Mouse (Mus musculus): ENCODE measurements at regions not wholly inside any gene's neighbourhood (a gene's known extent, or its start where the extent isn't known, plus 50 kb on each side); places are given as distances from the start of the nearest gene placed in this dataset.
"Not testable (repeated sequence)": the region's sequence is repeated elsewhere in the genome, so short reads cannot be mapped to it uniquely, and the experiment has no call there.

DNA sequence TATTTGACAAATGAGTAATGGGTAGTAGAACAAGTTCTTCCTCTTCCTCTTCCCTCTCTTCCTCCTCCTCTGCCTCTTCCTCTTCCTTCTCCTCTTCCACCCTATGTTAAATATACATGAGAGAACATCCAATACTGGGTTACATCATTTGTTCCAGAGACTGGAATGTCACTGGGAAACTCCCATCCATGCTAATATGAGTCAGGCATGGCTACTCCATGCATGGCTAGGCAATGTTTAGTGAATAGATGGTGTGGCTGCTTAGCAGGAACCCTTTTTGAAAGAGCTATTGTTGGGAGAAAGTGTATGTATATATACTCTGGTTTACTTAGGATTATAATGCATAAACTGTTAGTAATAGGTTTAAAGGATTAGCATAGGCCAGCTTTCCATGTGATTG lies 554.3 kb upstream of the Sox11 start:
- H3K4me3 ChIP-seq; ATAC-seq (replicated peaks; ENCODE audit: insufficient number of reproducible peaks, insufficient read depth, low FRiP score, low read depth); H3K9ac ChIP-seq: not testable (repeated sequence)

DNA sequence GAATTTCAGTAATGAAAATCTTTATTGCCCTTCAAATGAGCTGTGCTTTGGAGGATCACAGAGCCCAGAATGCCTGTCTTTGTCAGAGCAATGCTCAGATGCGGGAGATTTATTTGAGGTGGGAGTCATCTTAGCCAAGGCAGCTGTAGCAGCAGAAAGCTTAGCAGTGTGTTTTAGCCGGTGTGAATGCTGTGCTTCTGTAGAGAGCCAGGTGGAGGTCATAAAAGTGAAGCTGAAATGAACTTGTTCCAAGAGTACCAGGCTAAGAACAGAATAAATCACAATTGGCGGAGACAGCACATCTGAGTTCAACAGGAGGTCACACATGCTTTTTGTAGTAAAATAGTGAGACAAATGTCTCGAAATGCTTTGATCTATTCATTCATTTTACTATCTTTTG lies 539.3 kb upstream of the Sox11 start:
- no peaks in the 10 kb centered on the region for H3K4me1 ChIP-seq (replicated peaks)
- no peak overlapping the region for H3K27ac ChIP-seq
- H3K4me2 ChIP-seq: no peak overlapping the region
- 60% methylated on average over 4 of the region's 4 CpGs for WGBS
- no peak for ATAC-seq (replicated peaks; ENCODE audit: insufficient number of reproducible peaks, insufficient read depth, low FRiP score, low read depth)
- no peaks in the 10 kb centered on the region for H3K27me3 ChIP-seq
- H3K36me3 ChIP-seq: no peaks in the 10 kb centered on the region
- no peaks in the 10 kb centered on the region for H3K9me3 ChIP-seq (replicated peaks)
- no peak overlapping the region for H3K9ac ChIP-seq
- no peak overlapping the region for H3K4me3 ChIP-seq

More for the DNA sequence above, 554.3 kb upstream of the Sox11 start:
- not testable (repeated sequence) for H3K4me1 ChIP-seq (replicated peaks); H3K36me3 ChIP-seq; H3K9me3 ChIP-seq (replicated peaks); H3K27me3 ChIP-seq; H3K27ac ChIP-seq; H3K4me2 ChIP-seq

DNA sequence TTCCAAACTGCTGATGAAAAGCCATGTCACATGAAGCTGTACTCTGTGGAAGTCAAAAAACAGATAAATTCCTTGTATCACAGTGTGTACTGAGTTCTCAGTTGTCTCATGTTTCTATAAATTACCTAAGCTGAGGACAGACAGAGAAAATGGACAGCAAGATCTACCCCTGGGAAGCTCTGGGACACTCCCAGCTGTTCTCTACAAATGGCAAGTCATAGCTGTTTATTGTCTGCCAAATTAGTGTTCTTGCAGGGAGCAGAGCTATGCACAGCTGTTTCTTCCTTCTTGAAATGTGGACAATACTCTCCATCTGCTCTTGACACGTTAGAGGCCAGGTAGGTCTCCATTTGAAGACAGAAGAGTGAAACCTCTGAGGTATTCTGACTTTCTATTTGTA lies 524.0 kb upstream of the Sox11 start:
- no peaks in the 10 kb centered on the region for H3K4me1 ChIP-seq (replicated peaks)
- no peaks in the 10 kb centered on the region for H3K9me3 ChIP-seq (replicated peaks)
- H3K27me3 ChIP-seq: no peaks in the 10 kb centered on the region
- ATAC-seq (replicated peaks; ENCODE audit: insufficient number of reproducible peaks, insufficient read depth, low FRiP score, low read depth): no peak
- no peak overlapping the region for H3K9ac ChIP-seq
- no peak overlapping the region for H3K4me3 ChIP-seq
- H3K4me2 ChIP-seq: no peak overlapping the region
- WGBS: 56% methylated on average over 1 of the region's 1 CpGs
- H3K27ac ChIP-seq: no peak overlapping the region
- H3K36me3 ChIP-seq: no peaks in the 10 kb centered on the region

DNA sequence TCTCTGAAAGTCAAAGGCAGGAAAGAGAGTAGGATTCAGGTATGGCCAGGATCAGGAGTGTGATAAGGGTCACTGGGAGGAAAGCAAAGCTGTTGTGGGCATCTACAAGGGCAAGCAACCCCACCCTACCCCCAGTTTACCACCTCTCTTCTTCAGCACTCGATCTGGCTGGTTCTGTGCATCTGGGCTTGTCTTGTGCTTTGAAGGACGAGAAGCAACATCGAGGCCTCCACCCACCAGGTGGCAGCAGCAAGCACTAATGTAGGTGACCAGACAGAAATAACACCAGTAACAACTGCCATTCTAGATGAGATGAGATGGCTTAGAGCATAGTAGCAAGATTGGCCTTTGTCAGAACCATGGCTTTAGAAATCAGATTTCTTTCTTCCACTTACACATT lies 507.2 kb upstream of the Sox11 start:
- H3K9me3 ChIP-seq (replicated peaks): no peaks in the 10 kb centered on the region
- H3K4me1 ChIP-seq (replicated peaks): no peaks in the 10 kb centered on the region
- H3K4me2 ChIP-seq: no peak overlapping the region
- no peaks in the 10 kb centered on the region for H3K27me3 ChIP-seq
- H3K9ac ChIP-seq: no peak overlapping the region
- no peak overlapping the region for H3K4me3 ChIP-seq
- no peaks in the 10 kb centered on the region for H3K36me3 ChIP-seq
- no peak for ATAC-seq (replicated peaks; ENCODE audit: insufficient number of reproducible peaks, insufficient read depth, low FRiP score, low read depth)
- H3K27ac ChIP-seq: no peak overlapping the region
- WGBS: 89% methylated on average over 3 of the region's 3 CpGs

DNA sequence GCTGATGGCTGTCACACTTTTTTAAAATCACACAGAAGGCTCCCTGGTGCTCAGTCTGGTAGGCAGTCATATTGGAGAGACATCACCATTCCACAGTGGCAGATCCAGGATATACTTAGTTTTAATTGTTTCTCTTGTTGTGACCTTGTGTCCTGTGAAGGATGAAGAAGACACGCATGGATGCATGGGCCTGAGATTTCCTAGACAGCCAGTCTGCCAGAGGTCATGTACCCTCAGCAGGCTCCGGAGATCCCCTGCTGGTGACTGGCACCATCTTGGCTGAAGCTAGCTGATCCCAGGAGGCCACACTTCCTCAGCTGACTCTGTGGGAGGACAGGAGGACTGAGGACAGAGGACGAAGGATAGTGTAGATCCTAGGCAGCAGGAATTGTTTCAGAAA lies 506.7 kb upstream of the Sox11 start:
- Histone ChIP-seq H3K4me3 (no peak overlapping the region), H3K27ac (no peak overlapping the region), H3K9ac (no peak overlapping the region), H3K9me3 (replicated peaks) (no peaks in the 10 kb centered on the region), H3K4me1 (replicated peaks) (no peaks in the 10 kb centered on the region), H3K4me2 (no peak overlapping the region), H3K27me3 (no peaks in the 10 kb centered on the region), H3K36me3 (no peaks in the 10 kb centered on the region)
- 71% methylated on average over 3 of the region's 3 CpGs for WGBS
- ATAC-seq (replicated peaks; ENCODE audit: insufficient number of reproducible peaks, insufficient read depth, low FRiP score, low read depth): no peak

DNA sequence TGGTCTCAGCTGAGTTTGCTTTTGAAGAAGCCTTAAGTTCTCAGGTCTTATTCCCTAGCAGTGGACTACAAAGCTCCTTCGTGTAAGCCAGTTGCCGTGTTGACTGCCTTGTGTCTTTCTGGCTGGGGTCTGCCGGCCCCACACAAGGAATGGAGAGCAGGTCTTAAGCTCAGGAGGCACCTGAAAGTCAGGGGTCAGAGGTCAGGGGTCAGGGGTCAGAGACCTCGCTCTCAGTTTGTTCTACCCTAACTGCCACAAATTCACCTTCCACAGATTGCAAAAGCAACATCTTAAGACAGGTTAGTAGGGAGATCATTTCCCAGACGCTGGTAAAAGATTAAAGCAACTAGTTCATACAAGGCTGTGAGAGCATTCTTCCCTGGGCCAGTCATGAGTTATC lies 505.8 kb upstream of the Sox11 start:
- H3K27ac ChIP-seq: no peak overlapping the region
- WGBS: 78% methylated on average over 5 of the region's 5 CpGs

DNA sequence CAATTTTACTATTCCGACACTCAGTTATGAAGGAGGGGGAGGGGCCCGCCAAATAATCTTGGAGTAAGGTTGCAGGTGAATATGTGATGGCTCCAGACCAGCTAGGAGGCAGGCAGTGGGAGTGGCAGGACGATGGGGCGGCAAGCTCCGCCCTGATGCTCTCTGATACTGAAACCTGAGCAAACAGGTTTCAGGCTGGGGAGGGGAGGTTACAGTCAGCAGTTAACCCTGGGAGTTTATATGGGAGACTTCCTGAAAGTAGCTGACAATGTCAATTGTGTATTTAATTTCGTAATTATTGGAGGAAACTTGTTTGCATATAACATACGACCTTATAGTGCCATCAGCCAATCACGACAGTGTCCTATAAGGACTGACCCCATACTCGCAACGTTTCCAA lies 505.0 kb upstream of the Sox11 start:
- no peak overlapping the region for H3K4me3 ChIP-seq
- H3K27ac ChIP-seq: no peak overlapping the region
- H3K9me3 ChIP-seq (replicated peaks): no peaks in the 10 kb centered on the region
- whole genome bisulfite sequencing: 65% methylated on average over 10 of the region's 10 CpGs
- H3K36me3 ChIP-seq: no peaks in the 10 kb centered on the region
- H3K4me1 ChIP-seq (replicated peaks): no peaks in the 10 kb centered on the region
- no peak overlapping the region for H3K9ac ChIP-seq
- H3K4me2 ChIP-seq: no peak overlapping the region
- H3K27me3 ChIP-seq: no peaks in the 10 kb centered on the region
- no peak for ATAC-seq (replicated peaks; ENCODE audit: insufficient number of reproducible peaks, insufficient read depth, low FRiP score, low read depth)

More for the DNA sequence above, 505.8 kb upstream of the Sox11 start:
- Histone ChIP-seq H3K4me3 (no peak overlapping the region), H3K4me1 (replicated peaks) (no peaks in the 10 kb centered on the region), H3K27me3 (no peaks in the 10 kb centered on the region), H3K9ac (no peak overlapping the region), H3K4me2 (no peak overlapping the region), H3K9me3 (replicated peaks) (no peaks in the 10 kb centered on the region), H3K36me3 (no peaks in the 10 kb centered on the region)
- no peak for ATAC-seq (replicated peaks; ENCODE audit: insufficient number of reproducible peaks, insufficient read depth, low FRiP score, low read depth)

DNA sequence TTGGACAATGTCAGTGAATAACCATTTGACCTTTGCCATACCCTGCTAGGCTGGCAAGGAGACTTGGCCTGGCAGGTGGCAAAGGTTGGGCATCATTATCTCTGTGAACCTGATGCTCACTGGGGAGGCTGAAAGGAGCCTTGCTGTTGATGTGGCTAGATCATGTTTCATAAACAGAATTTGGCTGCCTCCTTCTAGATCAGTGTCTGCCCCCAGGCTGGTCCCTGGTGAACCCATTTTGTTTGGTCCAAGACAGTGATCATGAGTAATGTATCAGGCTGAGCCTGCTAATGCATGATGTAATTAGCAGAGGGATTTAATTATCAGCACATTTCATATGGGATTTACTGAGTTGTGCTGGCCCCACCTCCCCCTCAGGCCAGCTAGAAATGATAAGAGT lies 502.6 kb upstream of the Sox11 start:
- no peaks in the 10 kb centered on the region for H3K4me1 ChIP-seq (replicated peaks)
- no peak overlapping the region for H3K9ac ChIP-seq
- H3K9me3 ChIP-seq (replicated peaks): no peaks in the 10 kb centered on the region
- no peak overlapping the region for H3K27ac ChIP-seq
- no peak overlapping the region for H3K4me2 ChIP-seq
- no peak for ATAC-seq (replicated peaks; ENCODE audit: insufficient number of reproducible peaks, insufficient read depth, low FRiP score, low read depth)
- H3K4me3 ChIP-seq: no peak overlapping the region
- H3K27me3 ChIP-seq: no peaks in the 10 kb centered on the region
- H3K36me3 ChIP-seq: no peaks in the 10 kb centered on the region

DNA sequence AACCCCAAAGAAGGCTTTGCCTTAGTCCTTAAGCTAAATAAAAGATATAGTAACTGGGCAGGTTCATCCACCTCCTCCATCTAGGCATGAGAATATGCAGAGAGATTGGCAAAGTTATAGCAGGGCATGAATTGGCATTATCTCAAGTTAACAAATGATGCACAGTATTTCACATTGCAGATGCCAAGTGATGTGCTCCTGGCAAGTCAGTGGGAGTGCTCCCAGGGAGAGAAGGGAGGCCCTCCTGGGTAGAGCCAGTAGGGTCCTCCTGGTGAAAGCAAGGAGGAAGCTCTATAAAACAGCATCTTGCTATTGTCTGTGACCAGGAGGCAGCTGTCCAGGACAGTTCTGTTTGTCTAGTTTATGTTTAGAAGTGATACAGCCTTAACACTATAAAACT lies 496.6 kb upstream of the Sox11 start:
- no peak overlapping the region for H3K27ac ChIP-seq
- no peaks in the 10 kb centered on the region for H3K27me3 ChIP-seq

DNA sequence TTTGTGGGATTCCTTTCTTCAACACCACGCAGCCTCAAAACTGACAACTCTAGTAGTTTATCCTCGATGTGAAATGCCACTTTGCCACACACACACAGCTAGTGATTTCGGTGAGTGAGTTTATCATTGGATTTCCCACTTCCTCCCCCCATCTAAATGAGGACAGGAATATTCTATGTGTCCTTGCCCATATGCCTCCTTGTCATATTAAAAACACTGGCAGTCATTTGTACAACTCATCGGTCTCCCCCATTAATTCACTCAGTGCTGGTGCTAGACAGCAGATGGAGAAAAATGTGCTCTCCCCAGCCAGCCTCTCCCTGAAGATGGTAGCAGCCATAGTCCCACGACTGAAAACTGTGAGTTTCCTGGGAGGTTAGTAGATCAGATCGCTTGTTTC lies 496.0 kb upstream of the Sox11 start:
- H3K4me3 ChIP-seq: no peak overlapping the region
- no peaks in the 10 kb centered on the region for H3K36me3 ChIP-seq
- no peaks in the 10 kb centered on the region for H3K4me1 ChIP-seq (replicated peaks)
- WGBS: 78% methylated on average over 6 of the region's 6 CpGs
- no peaks in the 10 kb centered on the region for H3K27me3 ChIP-seq
- H3K27ac ChIP-seq: no peak overlapping the region
- H3K4me2 ChIP-seq: no peak overlapping the region
- H3K9ac ChIP-seq: no peak overlapping the region
- H3K9me3 ChIP-seq (replicated peaks): no peaks in the 10 kb centered on the region
- no peak for ATAC-seq (replicated peaks; ENCODE audit: insufficient number of reproducible peaks, insufficient read depth, low FRiP score, low read depth)

More for the DNA sequence above, 496.6 kb upstream of the Sox11 start:
- Histone ChIP-seq H3K4me1 (replicated peaks) (no peaks in the 10 kb centered on the region), H3K4me2 (no peak overlapping the region), H3K36me3 (no peaks in the 10 kb centered on the region), H3K9ac (no peak overlapping the region), H3K9me3 (replicated peaks) (no peaks in the 10 kb centered on the region), H3K4me3 (no peak overlapping the region)
- no peak for ATAC-seq (replicated peaks; ENCODE audit: insufficient number of reproducible peaks, insufficient read depth, low FRiP score, low read depth)

DNA sequence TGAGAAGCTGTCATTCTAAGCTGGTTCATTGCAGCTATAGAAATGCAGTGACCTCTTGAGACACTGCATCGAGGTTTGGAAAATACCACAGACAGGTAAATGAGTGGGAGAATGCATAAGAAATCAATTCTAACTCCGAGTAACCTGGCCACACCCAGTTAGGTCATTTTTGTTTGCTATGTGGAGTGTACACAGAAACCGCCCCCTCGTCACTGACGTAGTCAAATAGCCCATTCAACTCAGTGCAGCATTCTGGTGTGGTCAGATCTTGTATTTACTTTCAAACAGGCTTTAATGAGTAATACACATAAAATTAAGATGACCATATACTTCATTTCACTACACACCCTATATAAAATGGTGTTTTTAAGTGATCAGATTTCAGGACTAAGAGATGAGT lies 483.8 kb upstream of the Sox11 start:
- no peaks in the 10 kb centered on the region for H3K4me1 ChIP-seq (replicated peaks)
- no peaks in the 10 kb centered on the region for H3K9me3 ChIP-seq (replicated peaks)
- no peaks in the 10 kb centered on the region for H3K36me3 ChIP-seq
- no peak overlapping the region for H3K9ac ChIP-seq
- H3K4me2 ChIP-seq: no peak overlapping the region
- WGBS: 82% methylated on average over 5 of the region's 5 CpGs
- H3K4me3 ChIP-seq: no peak overlapping the region
- ATAC-seq (replicated peaks; ENCODE audit: insufficient number of reproducible peaks, insufficient read depth, low FRiP score, low read depth): no peak
- H3K27me3 ChIP-seq: no peaks in the 10 kb centered on the region
- no peak overlapping the region for H3K27ac ChIP-seq

DNA sequence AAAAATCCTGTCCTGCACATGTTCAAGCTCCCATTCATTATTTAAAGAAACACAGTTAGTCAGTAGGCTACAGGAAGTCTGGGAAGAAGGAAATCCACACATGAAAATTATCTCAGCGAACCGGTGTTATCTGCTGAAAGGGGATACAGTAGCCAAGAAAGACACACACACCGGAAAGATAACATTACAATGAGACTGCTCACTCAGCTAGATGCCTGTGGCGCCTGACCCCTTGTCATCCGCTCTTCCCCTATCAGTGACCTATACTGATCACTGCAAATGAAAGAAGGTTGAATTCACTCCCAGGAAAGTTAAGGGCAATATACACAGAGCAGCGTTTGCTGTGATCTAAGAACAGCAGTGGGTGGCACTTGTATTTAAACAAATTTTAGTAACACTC lies 481.0 kb upstream of the Sox11 start:
- H3K36me3 ChIP-seq: no peaks in the 10 kb centered on the region
- no peak overlapping the region for H3K4me3 ChIP-seq
- H3K9ac ChIP-seq: no peak overlapping the region
- H3K27me3 ChIP-seq: no peaks in the 10 kb centered on the region
- H3K9me3 ChIP-seq (replicated peaks): no peaks in the 10 kb centered on the region
- ATAC-seq (replicated peaks; ENCODE audit: insufficient number of reproducible peaks, insufficient read depth, low FRiP score, low read depth): 0 out of 2 replicates have a peak, but pooled peaks have one; percentile 18
- WGBS: 14% methylated on average over 6 of the region's 6 CpGs
- no peak overlapping the region for H3K27ac ChIP-seq
- no peaks in the 10 kb centered on the region for H3K4me1 ChIP-seq (replicated peaks)
- H3K4me2 ChIP-seq: no peak overlapping the region

DNA sequence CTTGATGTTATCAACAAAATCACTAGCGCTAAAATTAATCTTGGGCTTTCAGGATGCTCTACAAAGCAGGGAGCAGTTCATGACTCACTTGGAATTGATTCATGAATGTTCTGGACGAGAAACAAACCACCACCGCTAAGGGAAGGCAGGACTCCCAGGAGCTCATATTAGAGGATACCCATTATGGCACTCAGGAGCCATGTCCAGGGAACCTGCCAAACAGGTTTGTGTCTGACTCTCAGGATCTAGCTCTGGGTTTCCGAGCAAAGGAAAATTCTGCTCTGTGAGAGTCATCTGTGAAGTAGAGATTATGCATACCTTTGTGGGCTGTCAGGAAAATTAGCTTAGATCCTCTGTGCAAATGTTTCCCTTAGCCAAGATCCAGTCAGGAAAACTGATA lies 454.3 kb upstream of the Sox11 start:
- ATAC-seq (replicated peaks; ENCODE audit: insufficient number of reproducible peaks, insufficient read depth, low FRiP score, low read depth): no peak
- Histone ChIP-seq H3K4me3 (no peak overlapping the region), H3K4me1 (replicated peaks) (no peaks in the 10 kb centered on the region; the same call in 1 of the 2 replicates), H3K9me3 (replicated peaks) (no peaks in the 10 kb centered on the region), H3K36me3 (no peaks in the 10 kb centered on the region), H3K4me2 (no peak overlapping the region), H3K9ac (no peak overlapping the region), H3K27me3 (no peaks in the 10 kb centered on the region), H3K27ac (no peak overlapping the region)
- 52% methylated on average over 4 of the region's 4 CpGs for WGBS
